Mouse (Mus musculus): ENCODE measurements around the gene Inpp5k. TPM values are rescaled to one million over a fixed set of nuclear protein-coding genes. Genes with fewer than 3 reads are reported as not detected.
"Not testable (repeated sequence)": the region's sequence is repeated elsewhere in the genome, so short reads cannot be mapped to it uniquely, and the experiment has no call there.

The Inpp5k gene
- 32.3 and 41.8 TPM in 2 replicates for total RNA-seq (2021)
- long read RNA-seq, experiment 1, transcript Inpp5k-201 (12 exons, 2,679 nt), result major isoform, 84 of 94 reads
- long read RNA-seq, experiment 1, partial matches to known transcripts, result 4 of 94 reads
- long read RNA-seq, experiment 1, other reads (novel, unspliced or antisense), result 5 of 94 reads
- long read RNA-seq, experiment 2, transcript Inpp5k-201 (12 exons, 2,679 nt), result major isoform, 28 of 36 reads
- long read RNA-seq, experiment 2, partial matches to known transcripts, result 2 of 36 reads
- long read RNA-seq, experiment 2, other reads (novel, unspliced or antisense), result 6 of 36 reads

DNA sequence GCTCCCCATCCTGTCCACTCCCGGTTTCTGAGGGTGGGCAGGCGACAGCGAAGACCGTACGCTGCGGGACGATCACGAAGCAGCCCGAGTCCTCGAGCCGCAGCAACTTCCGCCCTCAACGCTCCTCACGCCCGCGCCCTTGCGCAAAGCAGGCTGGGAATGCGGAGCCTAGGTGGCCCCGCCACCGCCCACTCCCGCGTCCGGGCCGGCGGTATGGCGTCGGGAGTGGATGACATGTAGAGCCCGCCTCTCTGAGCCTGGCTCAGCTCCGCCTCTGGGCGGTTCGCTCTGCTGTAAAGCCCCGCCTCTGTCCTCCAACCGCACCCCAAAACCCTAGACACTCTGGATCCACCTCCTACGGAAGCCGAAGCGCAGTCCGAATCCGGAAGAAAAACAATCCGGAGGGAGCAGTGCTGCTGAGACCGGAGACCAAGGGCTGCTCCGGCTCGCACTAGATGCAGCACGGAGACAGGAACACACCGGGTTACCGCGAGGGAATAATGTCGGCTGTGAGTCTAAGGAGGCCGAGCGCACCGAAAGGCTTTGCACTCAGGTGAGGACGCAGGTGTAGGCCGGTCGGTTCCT lies at the start of gene Inpp5k:
TSS of gene Inpp5k (plus strand) at position 344 of the 585 bp plus-strand sequence.
- DNase-seq, result peak; percentile 97

GRCm38 (mm10) chr11:75581495-75582149 lies 49.2 kb upstream of the Inpp5k start:
- DNase-seq, result no peak

GRCm38 (mm10) chr11:75583521-75583920 lies 47.3 kb upstream of the Inpp5k start:
- no peak for DNase-seq

DNA sequence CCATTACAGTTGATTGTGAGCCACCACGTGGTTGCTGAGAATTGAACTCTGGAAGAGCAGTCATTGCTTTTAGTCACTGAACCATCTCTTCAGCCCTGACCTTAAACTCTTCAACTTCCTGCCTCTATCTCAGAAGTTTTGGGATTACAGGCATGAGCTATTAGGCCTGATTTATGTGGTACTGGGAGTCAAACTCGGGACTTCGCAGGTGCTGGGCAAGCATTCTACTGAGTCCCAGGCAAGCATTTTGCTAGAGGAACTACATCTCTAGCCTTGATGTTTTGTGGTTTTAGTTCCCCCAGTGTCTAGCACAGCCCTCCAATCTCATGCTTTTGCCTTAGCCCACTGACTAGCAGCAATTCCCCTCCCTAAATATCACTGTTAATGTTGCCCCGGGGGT lies 45.7 kb upstream of the Inpp5k start:
- DNase-seq, result no peak

DNA sequence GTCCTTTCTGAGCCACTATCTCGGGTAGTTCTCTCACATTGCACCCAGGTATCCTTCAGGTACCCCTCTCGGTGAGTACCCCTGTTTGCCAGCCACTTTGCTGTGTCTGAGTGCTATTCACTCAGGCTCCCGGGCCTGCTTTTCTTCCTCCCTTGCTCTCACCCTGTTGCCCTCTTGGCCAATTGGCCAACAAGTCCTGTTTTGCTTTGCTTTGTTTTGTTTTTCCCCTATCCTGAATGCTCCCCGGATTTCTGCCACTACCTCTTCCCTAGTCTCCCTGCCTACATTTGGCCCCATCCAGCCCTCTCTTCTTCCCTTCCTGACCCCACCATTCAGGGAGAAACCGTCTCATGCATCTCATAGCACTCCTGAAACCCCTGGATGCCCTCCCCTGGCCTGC lies 44.8 kb upstream of the Inpp5k start:
- DNase-seq, result no peak

DNA sequence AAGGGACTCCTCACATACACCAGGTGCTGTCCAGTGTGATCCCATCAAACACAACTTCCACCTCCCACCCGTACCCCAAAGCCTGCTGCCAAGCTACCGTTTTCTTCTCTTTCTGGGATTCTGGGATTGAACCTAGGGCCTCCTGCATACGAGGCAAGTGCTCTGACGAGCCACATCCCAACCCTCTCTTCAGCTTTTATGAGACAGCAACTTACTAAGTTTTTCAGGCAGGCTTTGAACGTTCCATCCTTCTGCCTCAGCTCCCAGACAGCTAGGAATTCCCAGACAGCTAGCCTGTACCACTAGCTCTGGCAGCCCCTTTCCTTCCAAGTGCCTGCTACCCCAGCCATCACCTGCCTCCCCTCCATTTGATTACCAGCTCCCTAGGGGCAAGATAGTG lies 43.8 kb upstream of the Inpp5k start:
- no peak for DNase-seq

DNA sequence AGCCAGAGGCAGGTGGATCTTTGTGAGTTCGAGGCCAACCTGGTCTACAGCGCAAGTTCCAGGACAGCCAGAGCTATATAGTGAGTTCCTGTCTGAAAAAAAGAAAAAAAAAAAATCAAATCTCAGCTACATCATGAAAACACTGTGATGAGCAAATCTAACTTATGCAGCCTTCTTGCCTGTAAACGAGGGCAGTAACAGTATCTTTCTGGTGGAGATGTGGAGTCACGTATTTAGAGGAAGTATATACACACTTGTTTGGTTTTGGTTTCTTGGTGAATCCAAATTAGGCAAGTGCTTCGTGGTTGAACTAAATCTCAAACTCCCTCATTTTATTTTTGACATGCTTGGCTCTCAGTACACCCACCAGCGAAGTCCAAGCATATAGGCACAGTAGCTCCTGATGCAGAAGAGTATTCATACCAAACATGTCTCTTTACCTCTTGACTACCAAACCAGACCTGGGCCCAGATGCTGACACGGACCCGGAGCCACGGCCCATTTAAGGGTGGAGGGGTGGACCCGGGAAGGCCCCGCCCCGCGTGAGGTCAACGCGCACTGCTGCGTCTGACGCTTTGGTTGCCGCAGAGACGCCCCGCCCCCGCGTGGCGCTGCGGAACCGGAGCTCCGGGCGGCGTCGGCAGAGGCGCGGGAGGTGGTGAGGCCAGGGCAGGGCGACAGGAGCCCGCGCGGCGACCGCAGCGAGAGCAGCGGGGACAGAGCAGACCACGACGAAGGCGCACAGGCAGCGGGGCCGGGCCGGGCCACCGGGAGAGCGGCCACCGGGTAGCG lies 43.1 kb upstream of the Inpp5k start, which contains the start of gene Pitpna:
TSS of gene Pitpna (plus strand) at position 605 of the 792 bp plus-strand sequence.
- peak; percentile 98 for DNase-seq

- DNase-seq, result no peak
Observed at GRCm38 (mm10) chr11:75588285-75588941, 42.4 kb upstream of the Inpp5k start.

GRCm38 (mm10) chr11:75592612-75593011 lies 38.2 kb upstream of the Inpp5k start:
- peak; percentile 65 for DNase-seq

DNA sequence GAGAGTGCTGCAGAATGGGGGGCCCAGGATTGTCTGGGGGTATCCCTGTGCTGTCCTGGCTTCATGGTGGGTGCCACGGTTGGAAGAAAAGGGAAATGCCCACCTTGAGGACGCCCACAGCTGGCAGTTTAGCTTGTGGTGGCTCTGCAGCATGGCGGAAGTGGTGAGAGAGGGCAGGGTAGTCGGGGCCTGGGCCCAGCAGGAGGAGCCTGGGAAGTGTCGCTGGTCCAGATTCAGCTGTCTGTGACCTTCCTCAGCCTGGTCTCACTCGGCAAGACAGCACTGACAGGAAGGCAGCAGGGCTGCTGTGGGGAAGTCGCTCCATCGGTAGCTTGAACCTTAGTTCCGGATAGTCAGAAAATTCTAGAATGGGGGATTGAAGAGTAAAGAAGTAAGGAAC lies 36.4 kb upstream of the Inpp5k start:
- no peak for DNase-seq

- no peak for DNase-seq
Observed at GRCm38 (mm10) chr11:75595404-75595803, 35.4 kb upstream of the Inpp5k start.

DNA sequence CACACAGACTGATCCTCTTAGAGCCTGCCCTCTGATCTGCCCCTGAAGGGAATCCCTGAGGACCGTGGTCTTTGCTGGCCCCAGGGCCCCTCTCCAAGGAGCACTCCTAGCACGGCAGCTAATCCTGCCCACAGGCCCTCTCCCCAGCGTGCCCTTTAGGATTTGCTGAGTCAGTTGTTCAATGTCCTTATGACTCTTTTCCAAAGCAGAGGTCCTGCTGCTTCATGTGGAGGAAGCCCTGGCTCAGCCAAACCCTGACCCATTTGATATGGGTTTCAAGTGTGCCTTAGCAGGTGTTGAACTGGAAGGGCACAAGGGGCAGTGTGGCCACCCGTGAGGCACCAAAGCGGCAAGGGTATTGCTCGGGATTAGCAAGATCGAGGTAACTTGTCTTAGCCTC lies 35.0 kb upstream of the Inpp5k start:
- DNase-seq, result peak; percentile 31

- peak; percentile 68 for DNase-seq
Observed at GRCm38 (mm10) chr11:75596726-75597255, 34.0 kb upstream of the Inpp5k start.

DNA sequence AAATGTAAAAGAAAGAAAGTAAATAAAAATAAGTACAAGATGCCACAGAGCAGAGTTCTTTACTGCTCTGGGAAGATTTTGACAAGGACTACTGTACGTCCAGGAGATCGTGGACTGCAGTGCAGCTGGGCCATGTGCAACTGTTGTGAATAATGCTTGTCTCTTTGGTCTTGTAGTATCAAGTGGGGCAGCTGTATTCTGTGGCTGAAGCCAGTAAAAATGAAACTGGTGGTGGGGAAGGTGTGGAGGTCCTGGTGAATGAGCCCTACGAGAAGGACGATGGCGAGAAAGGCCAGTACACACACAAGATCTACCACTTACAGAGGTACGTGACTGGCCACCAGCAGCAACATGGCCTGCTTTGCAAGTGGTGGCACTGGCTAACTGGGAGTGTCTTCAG lies 32.8 kb upstream of the Inpp5k start:
- no peak for DNase-seq

DNA sequence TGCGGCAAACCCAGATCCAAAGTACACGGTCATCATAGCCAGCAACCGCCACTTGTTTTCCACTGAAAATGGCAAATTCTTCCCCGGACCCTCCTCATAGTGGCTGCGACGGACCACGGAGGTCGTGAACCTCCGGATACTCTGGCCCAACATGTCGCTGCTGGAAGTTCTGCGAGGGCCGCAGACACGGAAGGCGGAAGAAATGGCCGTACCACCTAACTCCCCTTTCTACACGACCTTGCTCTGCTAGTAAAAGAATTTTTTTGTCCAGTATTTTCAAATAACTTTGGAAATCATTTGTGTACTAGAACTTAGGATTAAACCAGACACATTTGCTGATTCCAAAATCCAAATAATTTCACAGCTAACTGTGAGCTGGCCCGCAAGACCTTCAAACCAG lies 31.0 kb upstream of the Inpp5k start:
- not testable (repeated sequence) for DNase-seq

GRCm38 (mm10) chr11:75604826-75605225 lies 26.0 kb upstream of the Inpp5k start:
- no peak for DNase-seq

DNA sequence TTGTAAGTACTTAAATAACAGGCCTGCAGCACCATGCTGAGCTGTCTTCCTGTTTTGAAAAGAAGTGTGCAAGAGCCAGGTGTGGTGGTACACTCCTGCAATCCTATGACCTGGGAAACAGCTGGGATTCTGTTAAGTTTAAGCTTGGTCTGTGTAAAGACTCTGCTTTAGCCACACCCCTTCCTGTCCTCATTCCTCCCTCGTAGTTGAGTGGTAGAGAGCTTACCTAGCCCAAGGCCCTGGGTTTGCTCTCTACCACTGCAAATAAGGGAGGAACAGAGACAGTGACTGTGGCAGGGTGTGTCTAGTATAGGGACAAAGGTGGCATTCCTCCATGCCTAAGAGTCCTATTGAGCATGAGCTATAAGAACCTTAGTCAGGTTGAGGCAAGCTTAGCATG lies 25.5 kb upstream of the Inpp5k start:
- no peak for DNase-seq

DNA sequence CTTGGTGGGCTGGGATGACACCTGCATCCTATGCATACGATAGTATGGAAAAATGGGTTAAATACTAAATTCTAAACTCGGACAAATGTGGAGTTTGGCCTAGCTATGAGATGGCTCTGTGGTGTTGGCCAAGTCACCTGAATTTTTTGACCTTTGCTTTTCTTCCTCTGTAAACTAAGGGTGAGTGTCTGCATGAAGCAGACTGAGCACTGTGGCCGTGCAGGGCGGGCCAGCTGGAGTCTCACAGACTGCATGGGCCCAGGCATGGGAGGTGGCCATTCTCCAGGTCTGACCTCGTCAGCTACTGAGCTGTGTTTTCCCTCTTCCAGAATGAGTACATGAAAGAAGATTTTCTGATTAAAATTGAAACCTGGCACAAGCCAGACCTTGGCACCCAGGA lies 22.0 kb upstream of the Inpp5k start:
- DNase-seq, result no peak

- no peak for DNase-seq
Observed at GRCm38 (mm10) chr11:75610021-75610420, 20.8 kb upstream of the Inpp5k start.

- DNase-seq, result no peak
Observed at GRCm38 (mm10) chr11:75614769-75615168, 16.0 kb upstream of the Inpp5k start.

DNA sequence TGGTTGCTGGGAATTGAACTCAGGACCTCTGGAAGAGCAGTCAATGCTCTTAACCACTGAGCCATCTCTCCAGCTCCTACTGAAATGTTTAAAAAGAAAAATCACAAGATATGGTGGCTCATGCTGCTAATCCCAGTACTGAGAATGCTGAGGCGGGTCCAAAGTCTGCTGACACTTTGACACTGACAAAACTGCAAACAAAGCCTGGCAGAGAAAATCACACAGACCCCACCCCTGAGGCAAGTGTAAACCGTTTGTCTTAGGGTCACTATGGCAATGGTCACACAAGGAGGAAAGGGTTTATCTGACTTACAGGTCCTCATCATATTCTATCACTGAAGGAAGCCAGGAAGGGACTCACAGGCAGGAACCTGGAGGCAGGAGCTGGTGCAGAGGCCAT lies 15.2 kb upstream of the Inpp5k start:
- no peak for DNase-seq

DNA sequence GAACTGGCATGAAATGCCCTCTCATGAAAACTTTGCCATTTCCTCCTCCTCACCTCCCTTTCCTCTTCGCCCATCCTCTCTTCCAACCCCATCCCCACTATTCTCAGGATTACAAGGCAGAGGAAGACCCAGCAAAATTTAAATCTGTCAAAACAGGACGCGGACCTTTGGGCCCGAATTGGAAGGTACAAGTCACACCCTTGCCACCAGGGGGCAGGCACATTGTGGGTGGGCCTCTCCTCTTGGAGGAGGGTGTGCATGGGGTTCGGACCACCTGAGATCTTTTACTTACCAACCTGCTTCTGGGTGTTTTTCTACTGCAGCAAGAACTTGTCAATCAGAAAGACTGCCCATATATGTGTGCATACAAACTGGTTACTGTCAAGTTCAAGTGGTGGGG lies 11.7 kb upstream of the Inpp5k start:
- DNase-seq, result peak; percentile 66
